Mouse (Mus musculus): ENCODE data around the gene Vkorc1l1.

DNA sequence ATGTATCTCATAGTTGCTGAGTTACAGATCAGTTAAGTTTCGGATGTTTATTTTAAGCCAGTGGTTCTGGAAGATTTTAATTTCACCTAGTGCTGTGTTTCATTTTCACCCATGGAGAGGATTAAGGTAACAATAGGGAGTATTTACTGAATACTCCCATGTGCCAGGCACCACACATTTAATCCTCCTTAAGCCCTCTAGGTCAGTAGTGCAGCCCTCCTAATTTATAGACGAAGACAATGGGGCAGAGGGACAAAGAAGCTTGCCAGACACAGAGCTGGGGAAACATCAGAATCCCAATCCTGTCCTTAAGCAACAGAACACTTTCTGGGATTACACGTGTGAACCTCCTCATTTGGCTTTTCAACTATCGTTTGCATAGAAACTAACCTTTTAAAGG, 4.8 kb upstream of the Vkorc1l1 start:
- no peak for TF ChIP-seq CTCF (IDR thresholded peaks at IDR 0.05 in 2 of 3, conservative IDR thresholded peaks at IDR 0.05 in 1 of 3; ENCODE audit: control insufficient read depth in 1 of 3, insufficient read depth in 1 of 3, low read depth in 2 of 3, low read length in 3 of 3, poor library complexity in 1 of 3, severe bottlenecking in 1 of 3)
- TF ChIP-seq MAFK (IDR thresholded peaks at IDR 0.05; ENCODE audit: borderline replicate concordance, low read depth, low read length): no peak
- no peak for TF ChIP-seq POLR2AphosphoS2 (IDR thresholded peaks at IDR 0.05; ENCODE audit: low read length)
- TF ChIP-seq POLR2A (IDR thresholded peaks at IDR 0.05; ENCODE audit: control insufficient read depth in 1 of 2, insufficient read depth in 1 of 2, low read depth in 1 of 2, low read length in 2 of 2, poor library complexity in 1 of 2): no peak
- no peak for TF ChIP-seq SIN3A (IDR thresholded peaks at IDR 0.05; ENCODE audit: low read length)
- no peak for TF ChIP-seq UBTF (IDR thresholded peaks at IDR 0.05; ENCODE audit: borderline replicate concordance, insufficient read depth, low read depth, low read length)
- no peak for TF ChIP-seq POLR2AphosphoS5 (IDR thresholded peaks at IDR 0.05; ENCODE audit: borderline replicate concordance, low read depth, low read length)
- TF ChIP-seq E2F4 (IDR thresholded peaks at IDR 0.05; ENCODE audit: borderline replicate concordance, low read depth, low read length): no peak
- no peak for TF ChIP-seq TAL1 (IDR thresholded peaks at IDR 0.05; ENCODE audit: low read length)
